Mouse (Mus musculus): Measurements from ENCODE around the gene Srgap2.

The Srgap2 gene

DNA sequence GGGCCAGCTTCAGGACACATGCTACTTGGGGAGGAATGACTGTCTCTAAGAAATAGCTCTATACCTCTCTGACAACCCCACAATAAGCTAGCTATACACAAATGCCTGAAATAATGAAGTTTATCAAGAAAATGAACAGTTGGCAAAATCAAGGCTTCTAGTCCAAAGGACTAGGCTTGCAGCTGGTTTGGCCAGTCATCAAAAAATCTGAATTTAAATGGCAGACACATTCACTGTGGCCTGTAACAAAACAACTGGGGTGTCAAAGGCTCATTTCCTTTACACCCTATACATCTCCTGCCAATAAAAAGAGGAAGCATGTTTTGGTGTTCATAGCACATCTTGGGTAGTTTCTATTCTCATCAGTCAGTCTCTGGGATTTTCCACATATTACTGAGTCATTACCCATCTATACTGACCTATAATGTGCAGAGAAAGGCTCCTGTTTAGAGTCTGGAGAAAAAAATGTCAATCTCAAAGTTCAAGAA lies 53.5 kb downstream of the Srgap2 start:
- no peak for DNase-seq (ENCODE audit: low read depth, low spot score)

DNA sequence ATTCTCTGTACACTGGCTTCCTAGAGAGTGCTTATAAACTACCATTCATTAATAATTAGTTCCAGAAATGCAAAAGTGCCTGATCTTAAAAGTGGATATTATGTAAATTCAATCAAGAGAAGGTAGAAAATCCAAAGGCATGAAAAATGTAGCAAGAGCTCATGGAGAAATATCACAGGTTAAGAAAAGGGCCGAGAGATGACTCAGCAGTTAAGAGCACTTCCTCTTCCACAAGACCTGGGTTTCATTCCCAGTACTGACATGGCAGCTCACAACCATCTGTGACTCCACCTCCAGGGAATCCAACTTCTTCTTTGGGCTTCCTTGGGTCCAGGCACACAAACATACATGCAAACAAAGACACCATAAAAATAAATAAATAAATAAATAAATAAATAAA lies 56.6 kb downstream of the Srgap2 start:
- DNase-seq (ENCODE audit: low read depth, low spot score) = no peak

DNA sequence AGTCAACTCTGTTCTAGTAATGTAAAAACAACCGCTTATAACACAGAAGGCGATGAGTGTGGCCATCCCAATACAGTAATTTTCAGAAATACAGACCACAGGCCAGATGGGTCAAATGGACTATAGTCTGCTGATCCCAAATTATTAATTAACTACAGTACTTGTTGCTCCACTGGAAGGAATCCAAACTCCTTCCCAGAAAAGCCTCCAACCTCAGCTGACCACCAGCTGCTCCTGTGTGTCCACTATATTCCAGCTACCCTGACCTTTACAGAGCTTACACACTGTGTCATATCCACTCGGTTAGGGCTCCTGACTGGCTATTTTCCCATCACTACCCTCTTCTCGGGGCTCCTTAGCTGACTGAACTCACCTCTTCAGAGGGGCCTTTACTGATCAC lies 61.3 kb downstream of the Srgap2 start:
- DNase-seq (ENCODE audit: low read depth, low spot score) = no peak

DNA sequence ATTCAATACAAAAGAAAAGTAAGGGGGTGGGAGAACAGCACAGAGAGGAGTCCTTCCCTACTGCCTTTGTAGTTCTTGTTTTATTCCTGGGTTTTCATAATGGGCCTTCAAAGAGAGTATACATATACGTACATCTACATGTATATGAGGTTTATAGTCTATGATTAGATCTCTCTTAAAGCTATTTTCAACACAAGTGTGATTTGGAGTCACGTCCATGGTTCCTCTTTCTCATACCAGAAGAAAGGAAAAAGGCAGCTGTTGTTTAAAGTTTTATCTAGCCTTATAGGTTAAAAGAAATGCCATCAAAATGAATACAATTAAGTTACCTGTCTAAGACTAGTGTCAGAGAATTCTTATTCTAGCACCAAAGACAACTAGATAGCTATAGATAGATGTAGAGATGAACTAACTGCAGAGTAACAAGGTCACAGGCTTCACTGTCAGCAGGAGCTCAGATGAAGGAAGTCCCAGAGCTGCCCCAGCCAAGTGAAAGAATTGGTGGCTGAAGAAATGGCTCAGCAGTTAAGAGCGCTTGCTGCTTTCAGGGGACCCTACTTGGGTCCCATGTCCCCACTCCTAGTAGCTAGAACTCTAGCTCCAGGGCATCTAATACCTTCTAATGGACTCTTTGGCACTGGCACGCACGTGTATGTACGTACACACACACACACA lies 63.1 kb downstream of the Srgap2 start:
- DNase-seq (ENCODE audit: low read depth, low spot score) = no peak

DNA sequence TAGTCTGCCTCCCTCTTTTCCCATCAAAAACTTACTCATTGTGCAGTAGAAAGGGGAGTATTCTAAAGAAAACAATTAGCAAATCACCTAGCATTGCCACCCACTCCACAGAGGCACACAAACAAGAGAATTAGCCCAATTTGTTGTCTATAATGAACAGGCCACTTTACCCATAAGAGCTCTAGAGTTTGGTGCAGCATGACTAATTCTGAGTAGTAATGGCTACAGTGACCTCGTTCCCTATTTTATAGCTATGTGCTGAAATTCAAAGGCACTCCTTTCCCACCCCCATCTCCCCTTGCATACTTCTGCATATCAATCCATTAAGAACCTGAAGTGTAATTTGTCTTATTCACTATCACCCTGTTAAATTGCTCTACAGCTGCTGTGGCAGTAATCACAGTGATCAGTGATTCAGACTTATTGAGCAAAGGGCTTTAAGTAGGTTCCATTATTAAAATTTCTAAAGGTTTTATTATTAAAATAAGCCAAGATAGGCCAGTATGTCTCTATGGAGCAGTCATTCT lies 64.5 kb downstream of the Srgap2 start:
- DNase-seq (ENCODE audit: low read depth, low spot score) = no peak

DNA sequence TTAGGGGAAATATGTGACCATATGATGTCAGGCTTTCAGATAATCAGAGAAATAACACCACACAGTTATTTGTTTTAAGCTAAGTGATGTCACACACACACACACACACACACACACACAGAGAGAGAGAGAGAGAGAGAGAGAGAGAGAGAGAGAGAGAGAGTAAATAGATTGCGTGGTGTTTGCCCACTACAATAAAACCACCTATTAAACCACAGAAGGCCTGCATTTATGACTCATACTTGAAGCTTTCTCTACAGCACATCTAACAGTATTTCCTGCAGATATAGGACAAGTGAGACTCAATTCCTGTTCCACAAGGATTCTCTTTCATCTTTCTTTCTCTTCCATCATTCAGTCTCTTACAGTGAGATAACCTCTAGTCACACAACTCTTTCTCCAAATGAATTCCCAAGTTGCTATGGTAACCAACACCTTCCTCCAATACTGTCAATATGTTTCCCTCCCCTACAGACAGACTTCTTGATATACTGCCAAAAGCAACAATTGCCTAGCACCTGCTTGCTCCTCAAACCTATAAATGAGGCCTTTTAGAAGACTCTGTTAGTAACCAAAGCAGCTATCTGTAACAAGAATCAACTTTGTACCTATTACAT lies 66.1 kb downstream of the Srgap2 start:
- DNase-seq (ENCODE audit: low read depth, low spot score) = no peak

DNA sequence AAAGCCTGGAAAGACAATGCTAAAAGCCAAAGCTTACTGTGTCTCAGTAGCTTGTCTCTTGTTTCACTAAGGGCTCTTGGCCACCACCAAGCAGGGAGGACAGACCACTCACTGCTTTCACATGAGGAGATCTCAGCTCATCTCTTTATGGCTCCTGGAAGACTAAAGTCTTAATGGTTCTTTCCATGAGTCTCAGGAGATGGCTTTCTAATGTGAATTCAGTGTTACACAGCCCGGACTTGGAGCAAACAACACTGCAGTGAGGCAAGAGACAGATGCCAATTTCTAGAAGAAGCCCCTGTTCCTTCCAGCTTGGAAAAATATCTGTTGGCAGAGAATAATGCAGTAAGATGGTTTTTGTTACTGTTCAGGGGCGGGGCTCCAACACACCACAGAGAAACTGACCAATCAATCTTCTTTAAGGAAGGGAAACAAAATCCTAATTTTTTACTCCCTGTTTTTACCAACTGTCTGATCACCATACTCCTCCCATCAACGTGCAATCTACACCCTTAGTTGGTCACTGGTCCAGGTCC lies 71.7 kb downstream of the Srgap2 start:
- no peak for DNase-seq (ENCODE audit: low read depth, low spot score)

DNA sequence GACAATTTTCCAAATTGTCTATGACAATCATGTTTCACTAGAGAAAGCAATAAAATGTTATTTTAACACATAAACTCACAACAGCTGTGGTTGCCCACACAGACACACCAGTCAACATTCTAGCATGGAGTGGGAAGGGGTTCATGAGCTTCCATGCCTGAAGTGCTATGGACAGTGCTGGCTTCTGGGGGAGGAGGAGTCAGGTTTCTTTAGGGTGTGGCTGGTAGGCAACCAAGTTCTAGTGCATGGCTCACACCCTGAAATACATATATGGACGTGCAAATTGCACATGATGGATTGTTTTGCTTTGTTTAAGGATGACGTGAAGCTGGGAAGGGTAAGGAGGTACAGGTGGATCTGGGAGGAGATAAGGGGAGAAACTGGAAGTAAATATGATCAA lies 72.8 kb downstream of the Srgap2 start:
- DNase-seq (ENCODE audit: low read depth, low spot score) = no peak

DNA sequence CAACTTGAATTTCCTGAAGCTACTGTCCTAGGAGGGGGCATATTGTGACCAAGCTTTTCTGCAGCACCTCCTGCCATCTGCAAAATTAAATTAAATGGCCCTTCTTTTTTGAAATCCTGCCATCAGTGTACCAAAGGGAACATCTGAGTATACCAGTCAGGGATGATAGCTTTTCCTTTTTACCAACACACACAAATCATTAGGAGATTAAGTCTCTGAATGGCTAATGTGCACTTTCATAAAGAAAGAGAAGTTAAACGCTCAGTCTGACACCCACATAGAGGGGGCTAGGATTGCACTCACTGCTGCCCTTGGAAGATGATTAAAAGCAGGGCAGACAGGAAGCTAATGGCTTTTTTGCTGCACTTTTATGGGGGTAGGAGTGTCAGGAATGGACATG lies 73.8 kb downstream of the Srgap2 start:
- DNase-seq (ENCODE audit: low read depth, low spot score) = no peak

DNA sequence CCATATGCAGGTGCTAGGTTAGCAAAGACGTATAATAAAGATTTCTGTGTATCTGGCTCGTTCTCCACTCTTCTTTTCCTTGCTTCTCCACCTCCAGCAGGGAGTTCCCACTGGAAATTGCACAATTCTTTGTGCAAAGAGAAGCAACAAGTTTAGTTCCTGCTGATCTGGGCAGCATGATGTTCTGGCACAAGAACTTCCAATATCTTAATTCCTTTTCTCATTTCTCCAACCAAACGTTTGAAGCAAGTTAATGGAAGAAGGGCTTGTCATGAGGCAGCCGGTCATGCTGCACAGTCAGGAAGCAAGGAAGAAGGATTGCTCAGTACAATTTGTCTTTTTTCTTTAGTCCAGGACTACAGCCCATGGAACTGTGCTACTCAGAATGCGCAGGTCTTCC lies 78.8 kb downstream of the Srgap2 start:
- no peak for DNase-seq (ENCODE audit: low read depth, low spot score)

DNA sequence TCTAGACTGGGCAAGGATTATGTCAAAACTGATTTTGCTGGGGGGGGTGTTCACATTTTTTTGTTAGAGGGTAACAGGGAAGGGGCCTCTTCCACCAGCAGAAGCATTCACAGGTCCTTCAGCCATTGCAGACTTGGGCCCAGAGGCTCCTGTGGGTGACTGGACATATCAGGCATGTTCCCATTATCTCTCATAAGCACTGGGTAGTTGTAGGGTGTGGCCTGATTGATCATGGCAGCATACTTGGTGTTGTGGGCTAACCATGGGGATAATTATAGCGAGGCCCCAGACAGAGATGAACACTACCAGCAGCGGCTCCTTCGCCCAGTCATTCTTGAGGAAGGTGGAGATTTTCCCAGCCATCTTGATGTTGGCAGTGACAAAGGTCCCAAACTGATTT lies 79.8 kb downstream of the Srgap2 start:
- DNase-seq (ENCODE audit: low read depth, low spot score) = no peak

DNA sequence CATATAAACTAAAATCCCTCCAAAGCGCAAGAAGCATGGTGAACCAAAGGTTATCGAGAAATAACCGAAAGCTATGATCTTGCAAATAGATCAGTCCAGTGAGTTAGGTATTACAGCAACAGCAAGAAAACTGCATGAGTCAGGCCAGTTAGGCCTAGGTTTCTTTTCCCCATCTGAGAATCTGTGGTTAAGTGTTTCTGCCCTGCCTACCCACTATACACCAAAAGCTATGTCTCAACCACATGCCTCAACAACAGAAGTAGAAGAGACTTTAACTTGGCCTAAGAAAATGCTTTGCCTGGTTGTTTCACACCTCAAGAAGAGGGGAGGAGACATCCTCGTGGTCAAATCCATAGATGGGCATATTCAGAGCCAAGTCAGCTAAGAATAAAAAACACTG lies 80.6 kb downstream of the Srgap2 start:
- DNase-seq (ENCODE audit: low read depth, low spot score) = no peak

DNA sequence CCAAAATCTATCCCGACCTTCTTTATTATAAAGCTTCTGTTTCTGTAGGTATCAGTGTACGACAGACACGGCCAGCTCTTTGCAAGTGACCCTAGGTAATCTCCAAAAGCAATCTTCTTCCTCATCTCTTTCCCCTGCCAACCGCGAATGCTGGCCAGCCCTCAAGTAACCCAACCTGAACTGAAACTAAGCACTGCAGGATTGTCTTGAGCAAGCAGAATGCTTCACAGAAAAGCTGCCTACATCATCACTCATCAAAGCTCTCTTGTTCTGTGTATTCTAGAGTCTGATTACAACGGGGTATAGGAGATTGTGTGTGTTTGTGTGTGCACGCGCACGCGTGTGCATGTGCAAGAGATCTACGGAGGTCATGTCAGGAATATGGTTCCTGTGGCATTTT lies 88.6 kb downstream of the Srgap2 start:
- no peak for DNase-seq (ENCODE audit: low read depth, low spot score)

DNA sequence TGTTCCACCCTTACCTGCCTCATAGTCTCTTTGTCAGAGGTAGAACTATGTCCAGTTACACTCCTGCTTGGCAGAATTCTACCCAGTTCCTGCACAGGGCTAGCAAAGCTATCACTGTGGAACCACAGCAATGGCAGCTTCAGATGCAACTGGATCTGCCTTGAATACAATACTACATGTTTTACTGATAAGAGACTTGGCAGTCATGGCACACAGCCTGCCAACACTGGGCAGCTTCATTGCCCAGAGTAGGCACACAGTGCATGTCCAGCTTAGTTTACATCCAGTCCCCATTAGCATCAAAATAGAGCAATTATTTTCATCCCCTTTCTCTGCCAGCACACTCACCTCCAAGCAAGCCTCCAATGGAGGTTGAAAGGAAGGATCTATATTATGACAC lies 89.2 kb downstream of the Srgap2 start:
- DNase-seq (ENCODE audit: low read depth, low spot score) = no peak

DNA sequence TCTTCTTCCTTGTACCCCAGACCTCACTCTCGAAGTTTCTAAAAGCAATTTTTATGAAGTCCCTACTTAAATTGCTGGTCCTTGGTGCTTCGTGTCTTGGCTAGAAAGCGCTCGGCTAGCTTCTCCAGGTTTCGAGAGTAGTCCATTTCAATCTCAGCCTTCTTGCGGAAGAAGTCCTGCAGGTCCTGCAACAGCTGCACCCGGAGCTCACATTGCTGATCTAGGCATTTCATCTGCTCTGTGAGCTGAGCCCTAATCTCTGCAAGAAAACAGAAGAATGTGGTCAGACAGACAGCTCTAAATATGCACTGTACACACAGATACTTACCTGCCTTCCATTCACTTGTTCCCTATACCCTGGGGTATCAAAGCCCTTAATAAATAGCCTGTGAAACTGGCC lies 90.5 kb downstream of the Srgap2 start:
- no peak for DNase-seq (ENCODE audit: low read depth, low spot score)

DNA sequence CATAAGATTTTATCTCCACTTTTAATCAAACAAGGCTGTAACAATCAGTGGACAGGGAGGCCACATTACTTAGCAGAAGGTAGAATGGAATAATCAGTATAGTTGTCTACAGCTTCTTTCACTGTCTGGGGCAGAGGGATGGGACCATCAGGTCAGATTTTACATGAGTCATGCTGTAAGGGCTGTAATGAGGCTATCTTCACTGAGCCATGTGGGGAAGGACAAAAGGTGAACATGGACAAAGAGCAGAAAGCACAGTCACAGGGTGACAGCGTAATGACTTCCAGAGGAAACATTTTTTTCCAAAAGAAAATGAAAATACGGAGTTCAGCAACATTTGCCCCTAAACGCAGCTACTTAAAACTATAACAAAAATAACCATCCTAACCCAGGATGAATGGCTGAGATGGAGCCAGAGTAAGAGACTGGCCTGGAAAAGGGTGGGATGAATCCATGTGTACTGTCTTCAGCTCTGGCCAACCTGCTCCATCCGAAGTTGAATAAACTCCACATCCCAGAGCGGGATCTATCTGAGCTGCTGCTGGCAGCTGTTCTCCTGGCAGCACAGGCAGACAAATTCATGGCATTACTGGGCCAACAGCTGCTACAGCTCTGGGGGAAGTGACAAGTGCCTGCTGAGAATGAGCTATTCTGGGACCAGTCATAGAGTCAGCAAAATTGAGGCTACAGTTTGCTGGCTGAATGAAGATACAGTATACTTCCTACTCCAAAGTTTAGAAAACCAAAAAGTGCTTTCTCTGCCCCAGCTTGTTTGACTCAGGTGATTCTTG lies 95.5 kb downstream of the Srgap2 start:
- DNase-seq (ENCODE audit: low read depth, low spot score) = no peak

DNA sequence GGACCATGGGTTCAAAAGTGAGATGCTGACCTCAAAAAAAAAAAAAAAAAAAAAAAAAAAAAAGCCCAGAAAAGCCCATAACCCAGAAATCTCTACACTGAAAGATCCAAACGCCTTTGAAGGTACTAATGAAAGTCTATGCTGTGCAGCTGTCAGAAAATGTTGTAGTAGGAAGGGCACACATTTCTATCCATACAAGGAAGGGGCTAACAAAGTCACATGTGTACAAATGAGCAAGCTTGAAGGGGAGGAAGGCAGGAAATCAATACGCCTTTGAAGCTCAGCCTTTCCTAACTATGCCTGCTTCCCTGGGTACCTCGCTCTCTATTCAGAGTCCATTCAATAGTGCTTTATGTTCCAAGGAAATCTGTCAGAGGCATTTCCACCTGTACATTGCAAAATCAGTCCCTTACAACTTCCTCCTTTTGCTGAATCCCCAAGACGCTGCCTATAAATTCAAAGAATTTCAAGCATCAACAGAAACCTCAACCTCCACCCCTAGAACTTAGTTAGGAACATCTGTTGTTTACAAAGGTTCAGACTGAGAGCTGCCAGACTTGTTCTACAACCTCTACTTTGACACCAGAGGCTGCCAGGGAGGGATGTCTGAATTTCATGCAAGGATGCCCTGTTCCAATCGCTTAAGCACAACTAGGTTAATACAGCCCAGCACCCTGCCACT lies 99.9 kb downstream of the Srgap2 start:
- DNase-seq (ENCODE audit: low read depth, low spot score) = no peak

DNA sequence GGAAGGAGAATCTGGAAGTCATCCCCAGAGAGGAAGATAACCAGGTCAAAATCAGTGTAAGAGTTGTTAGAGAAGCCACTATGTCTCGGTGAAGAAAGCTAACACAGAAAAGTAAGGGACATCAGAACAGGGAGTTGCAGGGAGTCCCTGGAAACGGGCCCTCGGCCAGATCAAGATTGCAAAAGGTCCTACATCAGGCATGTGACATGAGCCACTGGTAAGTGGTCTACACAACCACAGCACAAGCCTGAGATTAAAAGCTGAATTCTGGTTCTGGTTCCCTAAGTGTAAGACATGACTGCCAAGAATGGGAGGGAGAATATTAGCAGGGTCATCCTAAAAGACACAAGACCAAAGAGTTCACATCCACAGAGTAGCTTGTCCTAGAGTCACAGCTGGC lies 104.1 kb downstream of the Srgap2 start:
- no peak for DNase-seq (ENCODE audit: low read depth, low spot score)

DNA sequence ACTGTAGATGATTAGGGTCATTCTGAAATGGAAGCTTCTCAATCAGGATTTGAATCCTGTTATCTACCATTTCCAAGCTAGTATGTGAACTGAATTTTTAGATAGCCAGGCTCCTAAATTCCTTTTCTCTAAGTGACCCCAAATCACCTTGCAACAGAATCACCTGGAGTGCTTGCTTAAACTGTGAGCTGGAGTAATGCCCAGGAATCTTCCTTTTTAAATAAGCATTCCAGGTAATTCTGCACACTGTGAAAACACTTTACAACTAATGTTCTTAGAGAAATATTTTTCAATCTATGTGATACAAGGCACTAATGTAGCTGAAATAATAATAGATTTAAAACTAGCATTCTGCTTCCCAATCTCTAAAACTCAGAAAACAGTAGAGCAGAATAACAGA lies 106.0 kb downstream of the Srgap2 start:
- DNase-seq (ENCODE audit: low read depth, low spot score) = no peak

DNA sequence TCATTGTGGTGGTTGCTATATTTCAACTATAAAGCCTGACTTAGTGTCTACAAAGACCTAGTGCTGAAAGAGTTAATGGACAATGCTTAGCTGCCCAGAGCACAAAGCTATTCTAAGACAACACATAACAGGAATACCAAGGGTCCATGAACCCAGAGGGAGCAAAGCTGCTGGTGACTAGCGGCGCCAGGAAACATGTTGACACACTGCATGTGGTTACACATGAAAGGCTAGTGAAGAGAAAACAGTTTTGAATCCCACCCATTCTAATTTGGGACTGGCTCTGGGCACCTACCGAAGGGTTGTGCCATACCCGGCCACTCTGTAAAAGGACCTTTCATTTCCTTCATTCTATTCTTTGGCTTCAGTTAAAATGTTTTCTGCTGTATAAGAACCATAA lies 106.5 kb downstream of the Srgap2 start:
- no peak for DNase-seq (ENCODE audit: low read depth, low spot score)

DNA sequence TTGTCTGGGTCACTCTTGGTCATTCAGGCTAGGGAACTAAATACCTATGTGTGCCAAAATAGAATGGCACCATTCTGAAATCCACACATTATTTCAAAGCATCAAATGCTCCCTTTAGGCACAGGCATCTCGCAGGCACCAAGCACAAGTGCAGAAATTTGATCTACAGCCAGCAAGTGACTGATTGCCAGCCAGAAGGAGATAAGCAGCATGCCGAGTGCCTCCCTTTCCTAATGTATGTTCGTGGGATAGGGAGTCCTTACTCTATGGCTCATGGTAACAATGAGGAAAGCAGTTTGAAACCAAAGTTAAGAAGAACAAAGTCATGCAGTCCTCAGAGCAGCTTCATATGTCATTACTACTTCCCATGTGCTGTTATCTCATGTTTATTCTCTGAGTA lies 107.8 kb downstream of the Srgap2 start:
- no peak for DNase-seq (ENCODE audit: low read depth, low spot score)

All from ZHBTc4 (cell line).